Mouse (Mus musculus) brain, embryonic 14.5 days (tissue): ENCODE data around the gene Gkn2.

ENCODE experiments used
- CTCF ChIP-seq: fragments of 200-500 bp; IDR thresholded peaks from 2 replicates; pipeline ENCODE4 v1.5.1; 2012; ENCODE audit warnings: inconsistent platforms, mild to moderate bottlenecking, moderate library complexity, borderline replicate concordance; ENCODE audit not compliant: insufficient read depth, insufficient read length; ENCODE audit errors: extremely low read depth
- POLR2A ChIP-seq: fragments of 200-500 bp; IDR thresholded peaks from 2 replicates; pipeline ENCODE4 v1.6.1; 2012; ENCODE audit warnings: mild to moderate bottlenecking, inconsistent platforms, borderline replicate concordance; ENCODE audit not compliant: poor library complexity, insufficient read depth, insufficient read length, severe bottlenecking; ENCODE audit errors: extremely low read depth

GRCm38 (mm10) chr6:87388877-87389276 is 15.7 kb downstream of the Gkn2 start, which contains the start of gene Gkn3:
- no peak for TF ChIP-seq CTCF
- TF ChIP-seq POLR2A: no peak
